Mouse (Mus musculus) neural tube, embryonic 14.5 days (tissue): ENCODE measurements at regions not wholly inside any gene's neighbourhood (a gene's known extent, or its start where the extent isn't known, plus 50 kb on each side); places are given as distances from the start of the nearest gene placed in this dataset.

ENCODE experiments used
- ATAC-seq: fragments of 200-750 bp; cut with Nextera tagmentation; 2 replicates; pipeline ENCODE4 v1.8.0; 2017; ENCODE audit warnings: low read depth, mild to moderate bottlenecking, moderate TSS enrichment, moderate library complexity
- H3K27ac ChIP-seq: fragments of 300-500 bp; sonication (generic); 2 replicates; pipeline ENCODE4 v1.5.1; 2014; ENCODE audit warnings: low read depth, mild to moderate bottlenecking, control low read depth, low read length, moderate library complexity, mixed read lengths
- H3K27me3 ChIP-seq: fragments of 300-500 bp; sonication (generic); 2 replicates; pipeline ENCODE4 v1.6.1; 2014; ENCODE audit warnings: low read length; ENCODE audit not compliant: control insufficient read depth, insufficient read depth
- H3K36me3 ChIP-seq: fragments of 300-500 bp; sonication (generic); 2 replicates; pipeline ENCODE4 v1.6.1; 2014; ENCODE audit warnings: low read length, mixed read lengths; ENCODE audit not compliant: control insufficient read depth, insufficient read depth
- H3K4me1 ChIP-seq: fragments of 300-500 bp; sonication (generic); 2 replicates; pipeline ENCODE4 v1.6.1; 2014; ENCODE audit warnings: low read length; ENCODE audit not compliant: control insufficient read depth, insufficient read depth
- H3K4me2 ChIP-seq: fragments of 300-500 bp; sonication (generic); 2 replicates; pipeline ENCODE4 v1.6.1; 2014; ENCODE audit warnings: mild to moderate bottlenecking, low read depth, low read length, control low read depth
- H3K4me3 ChIP-seq: fragments of 300-500 bp; sonication (generic); 2 replicates; pipeline ENCODE4 v1.5.1; 2014; ENCODE audit warnings: low read depth, low read length, control low read depth, mixed read lengths
- H3K9ac ChIP-seq: fragments of 300-500 bp; sonication (generic); replicated peaks from 2 replicates; pipeline ENCODE4 v1.6.1; 2014; ENCODE audit warnings: low read depth, mild to moderate bottlenecking, control low read depth, low read length, mixed read lengths
- H3K9me3 ChIP-seq: fragments of 300-500 bp; sonication (generic); 2 replicates; pipeline ENCODE4 v1.6.1; 2016; ENCODE audit warnings: low read length; ENCODE audit not compliant: control insufficient read depth
- WGBS: fragments of 180-500 bp; shearing (Covaris S2); extraction: QIAGEN DNeasy Blood & Tissue Kit; methylation state at CpG from one replicate; pipeline ENCODE4 v1.1.7; 2014; 5-methylcytosine and 5-hydroxymethylcytosine counted together

- no peak for ATAC-seq
- Histone ChIP-seq H3K4me2 (no peak overlapping the region), H3K4me1 (no peaks in the 10 kb centered on the region), H3K4me3 (no peak overlapping the region), H3K9ac (no peak overlapping the region), H3K9me3 (no peaks in the 10 kb centered on the region), H3K36me3 (no peaks in the 10 kb centered on the region), H3K27ac (no peak overlapping the region), H3K27me3 (no peaks in the 10 kb centered on the region)
These were observed 54.8 kb upstream of the Scel start for GRCm38 (mm10) chr14:103458340-103458739.

- H3K4me1 ChIP-seq: no peaks in the 10 kb centered on the region
- H3K4me3 ChIP-seq: no peak overlapping the region
- H3K27me3 ChIP-seq: no peaks in the 10 kb centered on the region
- H3K9ac ChIP-seq: no peak overlapping the region
- H3K4me2 ChIP-seq: no peak overlapping the region
- H3K36me3 ChIP-seq: no peaks in the 10 kb centered on the region
- no peaks in the 10 kb centered on the region for H3K9me3 ChIP-seq
- no peak overlapping the region for H3K27ac ChIP-seq
- WGBS: 88% methylated on average over 1 of the region's 1 CpGs
- ATAC-seq: no peak
These were observed 57.0 kb upstream of the Scel start for GRCm38 (mm10) chr14:103456106-103456505.

- Histone ChIP-seq H3K36me3 (no peaks in the 10 kb centered on the region), H3K4me2 (no peak overlapping the region), H3K27ac (no peak overlapping the region), H3K9me3 (no peaks in the 10 kb centered on the region), H3K4me1 (peaks cover 4% of the 10 kb centered on the region; the same call in 1 of the 2 replicates), H3K4me3 (no peak overlapping the region), H3K27me3 (no peaks in the 10 kb centered on the region), H3K9ac (no peak overlapping the region)
- WGBS: 89% methylated on average over 6 of the region's 6 CpGs
- no peak for ATAC-seq
These were observed 62.4 kb upstream of the Scel start for GRCm38 (mm10) chr14:103450756-103451155.

- Histone ChIP-seq H3K4me1 (peaks cover 4% of the 10 kb centered on the region; the same call in 1 of the 2 replicates), H3K27ac (peak overlapping the region; percentile 55), H3K4me3 (no peak overlapping the region), H3K4me2 (peak overlapping the region; percentile 8; the same call in 1 of the 2 replicates), H3K27me3 (no peaks in the 10 kb centered on the region), H3K9ac (no peak overlapping the region), H3K36me3 (no peaks in the 10 kb centered on the region), H3K9me3 (no peaks in the 10 kb centered on the region)
- WGBS: 38% methylated on average over 5 of the region's 5 CpGs
- ATAC-seq: peak; percentile 54
These were observed 63.7 kb upstream of the Scel start for GRCm38 (mm10) chr14:103449447-103449846.

- no peak overlapping the region for H3K4me3 ChIP-seq
- peak overlapping the region; percentile 55; the same call in 1 of the 2 replicates for H3K27ac ChIP-seq
- H3K27me3 ChIP-seq: no peaks in the 10 kb centered on the region
- peak; percentile 63 for ATAC-seq
- WGBS: 38% methylated on average over 7 of the region's 7 CpGs
- H3K9me3 ChIP-seq: no peaks in the 10 kb centered on the region
- H3K9ac ChIP-seq: no peak overlapping the region
- H3K4me2 ChIP-seq: peak overlapping the region; percentile 8; the same call in 1 of the 2 replicates
- H3K4me1 ChIP-seq: peaks cover 4% of the 10 kb centered on the region; the same call in 1 of the 2 replicates
- no peaks in the 10 kb centered on the region for H3K36me3 ChIP-seq
These were observed 64.1 kb upstream of the Scel start for GRCm38 (mm10) chr14:103449033-103449432.

GRCm38 (mm10) chr14:103446671-103447070 is 66.5 kb upstream of the Scel start:
- H3K4me2 ChIP-seq: no peak overlapping the region
- H3K9me3 ChIP-seq: no peaks in the 10 kb centered on the region
- no peak overlapping the region for H3K4me3 ChIP-seq
- no peaks in the 10 kb centered on the region for H3K27me3 ChIP-seq
- 42% methylated on average over 2 of the region's 2 CpGs for WGBS
- H3K36me3 ChIP-seq: no peaks in the 10 kb centered on the region
- H3K9ac ChIP-seq: no peak overlapping the region
- no peak overlapping the region for H3K27ac ChIP-seq
- peaks cover 4% of the 10 kb centered on the region; the same call in 1 of the 2 replicates for H3K4me1 ChIP-seq
- no peak for ATAC-seq

GRCm38 (mm10) chr14:103441454-103442065 is 71.6 kb upstream of the Scel start:
- Histone ChIP-seq H3K4me2 (no peak overlapping the region), H3K27ac (no peak overlapping the region), H3K9me3 (no peaks in the 10 kb centered on the region), H3K4me3 (no peak overlapping the region), H3K36me3 (no peaks in the 10 kb centered on the region), H3K27me3 (no peaks in the 10 kb centered on the region), H3K4me1 (no peaks in the 10 kb centered on the region), H3K9ac (no peak overlapping the region)
- 77% methylated on average over 15 of the region's 15 CpGs for WGBS
- no peak for ATAC-seq

- H3K9ac ChIP-seq: no peak overlapping the region
- H3K4me2 ChIP-seq: no peak overlapping the region
- H3K36me3 ChIP-seq: no peaks in the 10 kb centered on the region
- no peaks in the 10 kb centered on the region for H3K27me3 ChIP-seq
- ATAC-seq: no peak
- H3K4me1 ChIP-seq: no peaks in the 10 kb centered on the region
- H3K4me3 ChIP-seq: no peak overlapping the region
- 78% methylated on average over 8 of the region's 8 CpGs for WGBS
- no peak overlapping the region for H3K27ac ChIP-seq
- no peaks in the 10 kb centered on the region for H3K9me3 ChIP-seq
These were observed 72.9 kb upstream of the Scel start for GRCm38 (mm10) chr14:103440243-103440642.

- Histone ChIP-seq H3K4me2 (no peak overlapping the region), H3K9me3 (no peaks in the 10 kb centered on the region), H3K4me1 (no peaks in the 10 kb centered on the region), H3K9ac (no peak overlapping the region), H3K36me3 (no peaks in the 10 kb centered on the region), H3K27ac (no peak overlapping the region), H3K4me3 (no peak overlapping the region), H3K27me3 (no peaks in the 10 kb centered on the region)
- no peak for ATAC-seq
- 73% methylated on average over 4 of the region's 4 CpGs for WGBS
These were observed 78.9 kb upstream of the Scel start for GRCm38 (mm10) chr14:103434218-103434617.
